Comparison of ENCODE assay signal across 10 mouse cellular contexts in the genomic region with DNA sequence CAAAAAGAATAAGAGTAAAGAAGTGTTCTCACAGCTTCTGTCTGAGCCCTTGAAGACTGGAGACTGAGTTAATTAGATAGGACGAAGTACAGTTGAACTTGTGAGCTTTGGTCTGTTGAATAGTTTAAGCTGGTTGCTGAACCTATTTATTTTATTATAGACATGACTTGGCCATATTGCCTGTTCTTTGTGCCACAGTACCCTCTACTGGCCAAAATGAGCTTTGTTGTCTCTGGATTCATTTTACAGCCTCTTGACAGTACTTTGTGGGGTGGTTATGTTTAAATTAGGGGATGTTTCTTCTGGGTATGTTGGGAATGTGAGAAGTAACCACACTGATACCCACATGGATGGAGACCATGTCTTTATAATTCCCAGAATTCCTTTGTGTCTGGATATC. TPM values are rescaled to one million over a fixed set of nuclear protein-coding genes. Genes with fewer than 3 reads are reported as not detected.
A peak's percentile ranks its signal among the peaks of the same experiment; 100 is the strongest.
DNase-seq lines count a peak whose midpoint lies in the region; ATAC-seq and TF ChIP-seq lines count a peak whose summit lies in the region.
"Had no signal": no experiment of that assay in that cellular context is flagged by ENCODE, and none has a peak within 500 bp of the region (broad histone marks: within the 10 kb centered on the region; RNA-seq: fewer than 3 reads in every experiment).

No protein-coding gene starts in this region.

- H3K4me3 ChIP-seq in liver, adult 2 months (ENCODE audit: insufficient read depth, low read depth, low read length) = no peak overlapping the region
- H3K4me3 ChIP-seq in liver, embryonic 12.5 days = no peak overlapping the region
- no peak overlapping the region for H3K4me3 ChIP-seq in forebrain, embryonic 12.5 days (replicated peaks)
- H3K4me3 ChIP-seq in forebrain, embryonic 14.5 days (ENCODE audit: low read depth, low read length) = no peak overlapping the region

- no peaks in the 10 kb centered on the region for H3K9me3 ChIP-seq in liver, embryonic 12.5 days (replicated peaks)
- H3K9me3 ChIP-seq in forebrain, embryonic 12.5 days = 0 out of 2 replicates have a peak, but pooled peaks cover 20% of the 10 kb centered on the region
- H3K9me3 ChIP-seq in forebrain, embryonic 14.5 days (replicated peaks; ENCODE audit: control insufficient read depth, low read length) = 0 out of 2 replicates have a peak, but pooled peaks cover 8% of the 10 kb centered on the region

- TF ChIP-seq CTCF in liver, adult 2 months (IDR thresholded peaks at IDR 0.05; ENCODE audit: low read depth, low read length) = peak; percentile 33; the same call in 1 of the 2 replicates

- H3K79me2 ChIP-seq in liver, adult 2 months (ENCODE audit: control insufficient read depth, insufficient read depth, low read length) = no peaks in the 10 kb centered on the region

- DNase-seq in liver, adult 2 months (ENCODE audit: extremely low read depth, low read depth, low spot score) = peak; percentile 35
- DNase-seq in NIH3T3 (ENCODE audit: low read depth) = peak; percentile 77
- peak; percentile 29 for DNase-seq in fibroblast of lung, adult 2 months (ENCODE audit: low read depth)
- no peak for DNase-seq in embryo, embryonic 9.5 days (ENCODE audit: extremely low spot score)
- DNase-seq in forebrain, embryonic 14.5 days (ENCODE audit: low spot score) = no peak

- H3K4me1 ChIP-seq in liver, adult 2 months (ENCODE audit: control insufficient read depth, insufficient read depth, low read length) = no peaks in the 10 kb centered on the region
- H3K4me1 ChIP-seq in liver, embryonic 12.5 days = no peaks in the 10 kb centered on the region
- H3K4me1 ChIP-seq in forebrain, embryonic 12.5 days = no peaks in the 10 kb centered on the region
- no peaks in the 10 kb centered on the region for H3K4me1 ChIP-seq in forebrain, embryonic 14.5 days (ENCODE audit: control insufficient read depth, insufficient read depth, low read length)

- no peak overlapping the region for H3K4me2 ChIP-seq in liver, embryonic 12.5 days
- H3K4me2 ChIP-seq in forebrain, embryonic 12.5 days = no peak overlapping the region
- no peak overlapping the region for H3K4me2 ChIP-seq in forebrain, embryonic 14.5 days (ENCODE audit: low read length)

- H3K27ac ChIP-seq in liver, adult 2 months (replicated peaks; ENCODE audit: insufficient read depth, low read depth, low read length) = no peak overlapping the region
- no peak overlapping the region for H3K27ac ChIP-seq in liver, embryonic 12.5 days
- no peak overlapping the region for H3K27ac ChIP-seq in forebrain, embryonic 12.5 days
- H3K27ac ChIP-seq in forebrain, embryonic 14.5 days (ENCODE audit: low read depth, low read length) = no peak overlapping the region

- H3K36me3 ChIP-seq in liver, adult 2 months (ENCODE audit: control insufficient read depth, insufficient read depth, low read length) = no peaks in the 10 kb centered on the region
- no peaks in the 10 kb centered on the region for H3K36me3 ChIP-seq in liver, embryonic 12.5 days
- no peaks in the 10 kb centered on the region for H3K36me3 ChIP-seq in forebrain, embryonic 12.5 days (replicated peaks)
- H3K36me3 ChIP-seq in forebrain, embryonic 14.5 days (ENCODE audit: control insufficient read depth, insufficient read depth, low read length) = no peaks in the 10 kb centered on the region

- no peak for ATAC-seq in liver, embryonic 12.5 days
- ATAC-seq in megakaryocyte progenitor cell, adult 5-6 weeks (replicated peaks; ENCODE audit: poor library complexity) = peak; percentile 81
- no peak for ATAC-seq in forebrain, embryonic 12.5 days (ENCODE audit: low FRiP score)
- no peak for ATAC-seq in forebrain, embryonic 14.5 days

- no peak for TF ChIP-seq POLR2A in liver, adult 2 months (IDR thresholded peaks at IDR 0.05; ENCODE audit: extremely low read depth, insufficient read depth, low read length)

- whole genome bisulfite sequencing in liver, adult 2 months = 40% methylated on average over 1 of the region's 1 CpGs
- WGBS in liver, embryonic 12.5 days (ENCODE audit: insufficient replicate concordance) = 36% methylated on average over 1 of the region's 1 CpGs
- 76% methylated on average over 1 of the region's 1 CpGs for WGBS in forebrain, embryonic 12.5 days
- WGBS in forebrain, embryonic 14.5 days = 77% methylated on average over 1 of the region's 1 CpGs

- no peaks in the 10 kb centered on the region for H3K27me3 ChIP-seq in liver, adult 2 months (ENCODE audit: control insufficient read depth, insufficient read depth, low read length)
- H3K27me3 ChIP-seq in liver, embryonic 12.5 days (replicated peaks) = no peaks in the 10 kb centered on the region
- no peaks in the 10 kb centered on the region for H3K27me3 ChIP-seq in forebrain, embryonic 12.5 days
- no peaks in the 10 kb centered on the region for H3K27me3 ChIP-seq in forebrain, embryonic 14.5 days (replicated peaks; ENCODE audit: control insufficient read depth, insufficient read depth, low read length)

- no peak overlapping the region for H3K9ac ChIP-seq in liver, adult 2 months (ENCODE audit: low read depth, low read length)
- H3K9ac ChIP-seq in liver, embryonic 12.5 days = no peak overlapping the region
- no peak overlapping the region for H3K9ac ChIP-seq in forebrain, embryonic 12.5 days
- H3K9ac ChIP-seq in forebrain, embryonic 14.5 days (ENCODE audit: low read length) = no peak overlapping the region

RNA-seq across cellular contexts. Expression of a gene that starts 59.3 kb away (rescaled TPM):
- not detected in 2 replicates for total RNA-seq in liver, adult 2 months (2014; rRNA removed)
- polyA plus RNA-seq in liver, adult 2 months (2012; rRNA removed) = not detected in 2 replicates
- polyA plus RNA-seq in liver, embryonic 12.5 days (2016; fragmentation: Nextera tagmentation; extraction: Ambion mirVana) = not detected in 2 replicates
- not detected in 2 replicates for total RNA-seq in megakaryocyte progenitor cell, adult 5-6 weeks (2015)
- total RNA-seq in megakaryocyte progenitor cell, adult 5-6 weeks (2017) = not detected in 2 replicates
- polyA plus RNA-seq in forebrain, embryonic 12.5 days (2016; fragmentation: Nextera tagmentation; extraction: Ambion mirVana) = not detected in 2 replicates
- polyA plus RNA-seq in forebrain, embryonic 14.5 days (2014; fragmentation: Nextera tagmentation; extraction: Ambion mirVana) = not detected in 2 replicates
- polyA plus RNA-seq: embryonic facial prominence, embryonic 11.5 days; large intestine, adult 2 months had no signal

Comparison
In these comparisons a context has a peak if more than half of its experiments do, and no peak if none do; other contexts are left out.
1. DNase-seq: peak in liver, adult 2 months (single experiment), NIH3T3 (single experiment) and fibroblast of lung, adult 2 months (single experiment); none in embryo, embryonic 9.5 days (single experiment) and forebrain, embryonic 14.5 days (single experiment).